In the genomic region with DNA sequence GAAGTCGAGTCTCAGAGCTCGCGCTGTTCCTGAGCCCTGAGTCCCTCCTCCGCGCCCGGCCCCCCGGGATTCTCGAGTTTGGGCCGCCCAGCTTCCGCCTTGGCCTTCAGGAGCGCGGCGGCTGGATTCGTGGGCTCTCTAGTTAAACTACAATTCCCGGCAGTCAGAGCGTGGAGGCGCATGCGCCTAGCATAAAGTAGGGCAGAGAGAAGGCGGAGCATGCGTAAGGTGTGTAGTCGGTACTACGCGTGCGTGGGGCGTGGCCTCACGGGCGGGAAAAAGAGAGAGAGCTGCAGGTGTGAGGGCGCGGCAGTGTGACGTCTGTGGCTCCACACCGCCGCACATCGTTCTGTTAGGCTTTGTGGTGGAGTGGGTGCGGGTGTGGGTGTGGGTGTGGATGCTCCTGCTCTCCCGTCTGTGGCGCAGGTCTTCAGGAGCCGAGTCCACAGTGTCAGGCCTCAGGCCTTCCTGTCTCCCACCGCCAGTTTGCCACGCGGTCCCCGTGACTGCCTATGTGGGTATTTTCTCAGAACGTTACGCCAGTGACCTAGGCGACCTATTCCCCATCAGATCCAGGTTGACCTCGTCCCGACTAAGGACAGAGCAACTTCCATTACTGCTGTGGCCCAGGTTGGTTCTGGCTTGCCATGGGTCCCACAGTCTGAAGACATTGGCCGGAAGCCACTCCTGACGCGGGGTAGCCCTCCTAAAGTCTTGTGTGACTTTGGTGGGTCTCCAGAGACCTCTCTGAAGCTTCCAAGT, we compare ENCODE assay signal across 8 mouse cellular contexts. TPM values are rescaled to one million over a fixed set of nuclear protein-coding genes. Genes with fewer than 3 reads are reported as not detected.
DNase-seq lines count a peak whose midpoint lies in the region; ATAC-seq and TF ChIP-seq lines count a peak whose summit lies in the region.

A gene (minus strand): TSS at position 168 of the 762 bp plus-strand sequence.
A gene (plus strand): TSS at position 257 of the 762 bp plus-strand sequence.

- H3K27me3 ChIP-seq in hindbrain, postnatal 0 days (ENCODE audit: insufficient read depth, low read length) = no peaks in the 10 kb centered on the region

- peak within 1 kb of the TSS; percentile 86 for H3K27ac ChIP-seq in gastrocnemius, adult 2 months
- H3K27ac ChIP-seq in hindbrain, postnatal 0 days = peak within 1 kb of the TSS; percentile 58; the same call in 1 of the 2 replicates
- H3K27ac ChIP-seq in left cerebral cortex, adult 2 months = peak within 1 kb of the TSS; percentile 88

- H3K36me3 ChIP-seq in hindbrain, postnatal 0 days (ENCODE audit: insufficient read depth, low read length) = peaks cover 12% of the 10 kb centered on the region; the same call in 1 of the 2 replicates

- H3K4me1 ChIP-seq in hindbrain, postnatal 0 days (ENCODE audit: insufficient read depth, low read length) = peaks cover 12% of the 10 kb centered on the region

- WGBS in hindbrain, postnatal 0 days = 15% methylated on average over 49 of the region's 49 CpGs

- H3K9ac ChIP-seq in hindbrain, postnatal 0 days (replicated peaks; ENCODE audit: low read length) = peak within 1 kb of the TSS; percentile 81

- H3K9me3 ChIP-seq in hindbrain, postnatal 0 days (ENCODE audit: low read length) = no peaks in the 10 kb centered on the region

- TF ChIP-seq CTCF in gastrocnemius, adult 2 months (IDR thresholded peaks at IDR 0.05) = no peak
- TF ChIP-seq CTCF in hindbrain, postnatal 0 days (IDR thresholded peaks at IDR 0.05; ENCODE audit: low read depth) = peak; percentile 1; the same call in 1 of the 2 replicates
- no peak for TF ChIP-seq CTCF in left cerebral cortex, adult 2 months (IDR thresholded peaks at IDR 0.05)

- peak; percentile 98 for DNase-seq in ZHBTc4 (ENCODE audit: low read depth, low spot score)
- peak; percentile 95 for DNase-seq in gastrocnemius, adult 2 months
- DNase-seq in hindbrain, postnatal 0 days (ENCODE audit: low spot score) = peak; percentile 97
- DNase-seq in left cerebral cortex, adult 2 months (ENCODE audit: extremely low spot score in 1 of 2, low spot score in 2 of 2) = peak; percentile 91 to 94
- DNase-seq in right cerebral cortex, adult 2 months (ENCODE audit: low spot score in 2 of 2) = peak; percentile 96
- peak; percentile 95 for DNase-seq in urinary bladder, postnatal 14 days (ENCODE audit: low spot score)

- peak within 1 kb of the TSS; percentile 97 for H3K4me3 ChIP-seq in gastrocnemius, adult 2 months
- H3K4me3 ChIP-seq in hindbrain, postnatal 0 days (ENCODE audit: low read length) = peak within 1 kb of the TSS; percentile 61
- H3K4me3 ChIP-seq in left cerebral cortex, adult 2 months = peak within 1 kb of the TSS; percentile 60

- intact Hi-C loops in gastrocnemius, adult 2 months (cut with DNase I) = no loop called here
- intact Hi-C loops in left cerebral cortex, adult 2 months (cut with DNase I) = no loop called here

- peak within 1 kb of the TSS; percentile 72 for H3K4me2 ChIP-seq in hindbrain, postnatal 0 days (ENCODE audit: low read depth, low read length)

- peak; percentile 97 for ATAC-seq in common myeloid progenitor, adult 5-6 weeks (replicated peaks; ENCODE audit: low read depth, poor library complexity, severe bottlenecking)
- peak; percentile 94 for ATAC-seq in hindbrain, postnatal 0 days
- peak; percentile 97 for ATAC-seq in megakaryocyte, adult 5-6 weeks (ENCODE audit: poor library complexity, severe bottlenecking)

RNA-seq across cellular contexts. Expression of the first gene that starts in this region (rescaled TPM):
- 3.9 and 6.2 TPM in 2 replicates for total RNA-seq in common myeloid progenitor, adult 5-6 weeks (2017)
- total RNA-seq in gastrocnemius, adult 2 months (2021) = 10 to 100 TPM; 16.8 to 18.6 TPM
- 66.2 and 75.1 TPM in 2 replicates for total RNA-seq in hindbrain, postnatal 0 days (2014; rRNA removed)
- polyA plus RNA-seq in hindbrain, postnatal 0 days (2015; fragmentation: Nextera tagmentation; extraction: Ambion mirVana) = 47.1 and 49.6 TPM in 2 replicates
- 10 to 100 TPM; 49.9 to 52.2 TPM for total RNA-seq in left cerebral cortex, adult 2 months (2021)
- total RNA-seq in megakaryocyte, adult 5-6 weeks (2015) = 9.0 and 12.9 TPM in 2 replicates
- 5.8 and 9.8 TPM in 2 replicates for total RNA-seq in megakaryocyte, adult 5-6 weeks (2017)

RNA-seq across cellular contexts. Expression of the second gene that starts in this region (rescaled TPM):
- total RNA-seq in common myeloid progenitor, adult 5-6 weeks (2017) = 1.3 and 1.7 TPM in 2 replicates
- under 1 TPM; 0.28 to 0.50 TPM for total RNA-seq in gastrocnemius, adult 2 months (2021)
- total RNA-seq in hindbrain, postnatal 0 days (2014; rRNA removed) = 3.3 and 5.9 TPM in 2 replicates
- polyA plus RNA-seq in hindbrain, postnatal 0 days (2015; fragmentation: Nextera tagmentation; extraction: Ambion mirVana) = 2.7 and 3.0 TPM in 2 replicates
- 1 to 10 TPM; 2.0 to 2.8 TPM for total RNA-seq in left cerebral cortex, adult 2 months (2021)
- total RNA-seq in megakaryocyte, adult 5-6 weeks (2015) = 0.07 and 0.09 TPM in 2 replicates
- 0.37 and 1.8 TPM in 2 replicates for total RNA-seq in megakaryocyte, adult 5-6 weeks (2017)

Comparison
In these comparisons a context has a peak if more than half of its experiments do, and no peak if none do; other contexts are left out.
1. Peak in every context shown above with its lines: DNase-seq, ATAC-seq, H3K4me3 ChIP-seq and H3K27ac ChIP-seq.